Mouse (Mus musculus): ENCODE results near the gene Galnt16. TPM values are rescaled to one million over a fixed set of nuclear protein-coding genes. Genes with fewer than 3 reads are reported as not detected.

The Galnt16 gene
- total and polyA plus RNA-seq, 2 experiments from 2014 or later = 28.2 to 67.9 TPM

DNA sequence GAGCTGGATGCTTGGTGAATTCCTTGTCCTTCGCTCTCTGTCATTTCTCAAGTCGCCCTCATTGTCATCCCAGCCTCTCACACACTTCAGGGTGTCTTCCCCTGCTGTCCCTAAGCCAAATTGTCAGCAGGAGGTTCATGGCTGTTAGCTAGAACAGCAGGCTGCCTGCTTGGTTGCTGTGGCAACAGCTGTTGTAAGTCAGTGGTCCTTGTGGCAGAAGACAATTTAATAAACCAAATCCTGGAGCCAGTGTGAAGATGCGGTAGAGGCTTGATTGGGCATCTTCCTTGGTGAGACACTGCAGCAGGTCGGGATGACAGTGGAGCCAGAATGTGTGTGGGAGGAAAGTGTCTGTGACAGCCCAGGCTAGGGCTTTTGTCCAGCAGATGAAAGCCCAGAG is 27.2 kb downstream of the Galnt16 start:
- no peak for TF ChIP-seq CTCF (IDR thresholded peaks at IDR 0.05; ENCODE audit: low read depth)
- Histone ChIP-seq H3K4me3 (ENCODE audit: low read length) (no peak overlapping the region), H3K27ac (peak overlapping the region; percentile 42; the same call in 1 of the 2 replicates), H3K27me3 (ENCODE audit: insufficient read depth, low read length) (no peaks in the 10 kb centered on the region), H3K4me1 (ENCODE audit: insufficient read depth, low read length) (peaks cover 15% of the 10 kb centered on the region), H3K9ac (replicated peaks; ENCODE audit: low read length) (no peak overlapping the region), H3K4me2 (ENCODE audit: low read depth, low read length) (0 out of 2 replicates have a peak overlapping the region, but pooled peaks have one; percentile 13), H3K9me3 (ENCODE audit: low read length) (no peaks in the 10 kb centered on the region), H3K36me3 (ENCODE audit: insufficient read depth, low read length) (no peaks in the 10 kb centered on the region)
- 3% methylated on average over 4 of the region's 4 CpGs for WGBS
- ATAC-seq = peak; percentile 81
- DNase-seq (ENCODE audit: low spot score) = peak; percentile 86

DNA sequence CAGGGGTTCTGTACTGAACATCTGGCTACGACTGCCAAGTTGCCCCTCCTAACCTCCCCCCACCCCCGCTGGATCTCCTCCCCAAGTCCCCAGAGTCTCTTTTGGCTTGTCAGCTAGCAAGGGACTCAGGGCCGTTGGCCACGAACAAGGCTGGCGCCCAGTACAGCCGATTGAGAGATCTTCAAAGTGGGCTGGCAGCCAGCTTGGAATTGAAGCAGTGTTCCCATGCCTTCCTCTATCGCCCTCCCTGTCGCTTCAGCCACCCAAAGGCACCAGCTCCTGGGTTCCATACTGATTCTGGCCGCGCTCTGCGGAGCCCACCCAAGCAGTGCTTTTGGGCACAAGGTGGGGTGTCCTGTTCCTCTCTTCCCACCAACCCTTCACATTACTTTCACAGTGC is 31.6 kb downstream of the Galnt16 start:
- H3K4me1 ChIP-seq (ENCODE audit: insufficient read depth, low read length) = peaks cover 14% of the 10 kb centered on the region
- DNase-seq (ENCODE audit: low spot score) = peak; percentile 68
- H3K27me3 ChIP-seq (ENCODE audit: insufficient read depth, low read length) = no peaks in the 10 kb centered on the region
- peak; percentile 44; the same call in 1 of the 2 replicates for ATAC-seq
- H3K4me2 ChIP-seq (ENCODE audit: low read depth, low read length) = no peak overlapping the region
- H3K9ac ChIP-seq (replicated peaks; ENCODE audit: low read length) = no peak overlapping the region
- TF ChIP-seq CTCF (IDR thresholded peaks at IDR 0.05; ENCODE audit: low read depth) = no peak
- H3K4me3 ChIP-seq (ENCODE audit: low read length) = no peak overlapping the region
- no peaks in the 10 kb centered on the region for H3K9me3 ChIP-seq (ENCODE audit: low read length)
- no peak overlapping the region for H3K27ac ChIP-seq
- no peaks in the 10 kb centered on the region for H3K36me3 ChIP-seq (ENCODE audit: insufficient read depth, low read length)
- WGBS = 33% methylated on average over 11 of the region's 11 CpGs

DNA sequence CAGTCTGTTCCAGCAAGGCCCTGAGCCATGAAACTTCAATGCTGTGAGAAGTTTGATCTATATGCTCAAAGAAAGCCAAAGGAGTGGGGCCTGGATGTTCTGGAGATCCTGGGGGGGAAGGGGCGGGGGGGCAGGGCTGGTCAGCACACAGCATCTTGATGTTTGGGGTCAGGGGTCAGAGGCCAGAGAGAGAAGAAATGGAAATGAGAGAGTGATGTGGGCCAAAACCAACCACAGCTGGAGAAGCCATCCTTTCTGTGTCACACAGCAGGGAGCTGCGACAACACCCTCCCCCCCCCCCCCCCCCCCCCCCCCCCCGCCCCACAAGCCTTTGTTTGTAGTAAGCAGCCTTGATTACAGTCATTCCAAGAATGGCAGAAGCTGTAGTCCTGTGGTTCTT is 35.1 kb downstream of the Galnt16 start:
- WGBS = 2% methylated on average over 3 of the region's 3 CpGs
- Histone ChIP-seq H3K36me3 (ENCODE audit: insufficient read depth, low read length) (no peaks in the 10 kb centered on the region), H3K9ac (replicated peaks; ENCODE audit: low read length) (no peak overlapping the region), H3K27ac (no peak overlapping the region), H3K4me3 (ENCODE audit: low read length) (no peak overlapping the region), H3K27me3 (ENCODE audit: insufficient read depth, low read length) (no peaks in the 10 kb centered on the region), H3K4me2 (ENCODE audit: low read depth, low read length) (no peak overlapping the region), H3K4me1 (ENCODE audit: insufficient read depth, low read length) (no peaks in the 10 kb centered on the region; the same call in 1 of the 2 replicates), H3K9me3 (ENCODE audit: low read length) (no peaks in the 10 kb centered on the region)
- DNase-seq (ENCODE audit: low spot score) (no peak), ATAC-seq (no peak)
- no peak for TF ChIP-seq CTCF (IDR thresholded peaks at IDR 0.05; ENCODE audit: low read depth)

DNA sequence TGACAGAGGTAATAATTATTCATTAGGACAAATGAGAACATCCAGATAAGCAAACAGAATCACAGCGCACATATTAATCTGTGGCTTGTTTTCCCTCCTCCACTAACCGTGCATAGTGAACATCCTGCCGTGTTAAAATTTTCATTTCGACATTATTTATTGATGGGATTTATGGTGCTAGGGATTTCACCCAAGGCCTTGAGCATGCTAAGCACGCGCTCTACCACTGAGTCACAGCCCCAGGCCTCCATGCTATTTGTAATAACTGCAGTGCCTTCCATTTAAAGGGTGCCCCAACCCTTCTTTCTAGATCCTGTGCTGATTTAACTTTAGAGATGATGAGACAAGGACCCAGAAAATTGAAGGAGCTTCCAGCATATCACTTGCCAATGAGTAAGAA is 36.2 kb downstream of the Galnt16 start:
- no peak for TF ChIP-seq CTCF (IDR thresholded peaks at IDR 0.05; ENCODE audit: low read depth)
- H3K4me2 ChIP-seq (ENCODE audit: low read depth, low read length) = no peak overlapping the region
- H3K36me3 ChIP-seq (ENCODE audit: insufficient read depth, low read length) = no peaks in the 10 kb centered on the region
- no peak for ATAC-seq
- WGBS = 75% methylated on average over 6 of the region's 6 CpGs
- H3K4me1 ChIP-seq (ENCODE audit: insufficient read depth, low read length) = no peaks in the 10 kb centered on the region; the same call in 1 of the 2 replicates
- no peaks in the 10 kb centered on the region for H3K27me3 ChIP-seq (ENCODE audit: insufficient read depth, low read length)
- no peak overlapping the region for H3K4me3 ChIP-seq (ENCODE audit: low read length)
- H3K27ac ChIP-seq = no peak overlapping the region
- H3K9me3 ChIP-seq (ENCODE audit: low read length) = no peaks in the 10 kb centered on the region
- no peak for DNase-seq (ENCODE audit: low spot score)
- H3K9ac ChIP-seq (replicated peaks; ENCODE audit: low read length) = no peak overlapping the region

DNA sequence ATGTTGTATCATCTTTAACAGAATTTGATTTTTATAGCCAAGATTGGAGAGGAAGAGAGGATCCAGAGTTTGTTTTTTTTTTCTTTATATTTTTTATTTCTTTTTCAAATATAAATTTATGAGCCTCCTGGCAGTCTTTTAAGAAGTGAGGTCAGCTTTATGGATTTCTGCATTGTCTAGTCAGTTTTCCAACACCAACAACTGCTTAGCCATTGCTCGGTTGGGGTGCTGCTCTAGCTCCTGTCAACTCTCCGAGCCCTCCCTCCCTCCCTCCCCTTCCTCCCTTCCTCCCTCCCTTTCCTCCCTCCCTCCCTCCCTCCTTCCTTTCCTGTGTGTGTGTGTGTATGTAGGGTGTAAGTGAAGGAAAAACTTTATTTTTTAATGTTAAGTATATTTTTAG is 43.8 kb downstream of the Galnt16 start:
- Histone ChIP-seq H3K4me2 (ENCODE audit: low read depth, low read length) (no peak overlapping the region), H3K4me1 (ENCODE audit: insufficient read depth, low read length) (peaks cover 9% of the 10 kb centered on the region), H3K27me3 (ENCODE audit: insufficient read depth, low read length) (no peaks in the 10 kb centered on the region), H3K4me3 (ENCODE audit: low read length) (no peak overlapping the region), H3K27ac (no peak overlapping the region), H3K9ac (replicated peaks; ENCODE audit: low read length) (no peak overlapping the region), H3K9me3 (ENCODE audit: low read length) (no peaks in the 10 kb centered on the region), H3K36me3 (ENCODE audit: insufficient read depth, low read length) (no peaks in the 10 kb centered on the region)
- DNase-seq (ENCODE audit: low spot score) = no peak
- no peak for ATAC-seq
- WGBS = 17% methylated on average over 2 of the region's 2 CpGs
- no peak for TF ChIP-seq CTCF (IDR thresholded peaks at IDR 0.05; ENCODE audit: low read depth)

DNA sequence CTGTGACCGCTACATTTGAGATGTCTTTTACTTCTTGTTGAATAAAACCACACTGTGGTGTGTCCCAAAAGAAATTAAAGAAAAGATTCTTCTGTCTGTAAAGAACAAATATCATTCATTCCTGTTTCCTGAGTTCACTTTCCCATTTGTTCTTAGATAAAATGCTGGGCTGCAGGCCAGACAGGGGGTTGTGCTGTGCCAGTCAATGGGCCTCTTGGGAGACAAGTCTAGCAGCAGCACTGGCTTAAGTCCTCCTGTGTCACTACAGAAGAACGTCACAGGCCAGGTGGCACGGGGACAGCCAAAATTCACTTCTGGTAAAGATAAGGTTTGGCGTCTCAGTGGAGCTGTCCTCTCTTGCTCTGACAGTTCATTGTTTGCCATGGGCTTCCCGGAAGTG is 44.7 kb downstream of the Galnt16 start:
- WGBS = 51% methylated on average over 5 of the region's 5 CpGs
- peak; percentile 39 for DNase-seq (ENCODE audit: low spot score)
- no peaks in the 10 kb centered on the region for H3K9me3 ChIP-seq (ENCODE audit: low read length)
- H3K9ac ChIP-seq (replicated peaks; ENCODE audit: low read length) = no peak overlapping the region
- no peaks in the 10 kb centered on the region for H3K27me3 ChIP-seq (ENCODE audit: insufficient read depth, low read length)
- H3K36me3 ChIP-seq (ENCODE audit: insufficient read depth, low read length) = no peaks in the 10 kb centered on the region
- H3K4me2 ChIP-seq (ENCODE audit: low read depth, low read length) = no peak overlapping the region
- H3K27ac ChIP-seq = no peak overlapping the region
- peaks cover 9% of the 10 kb centered on the region for H3K4me1 ChIP-seq (ENCODE audit: insufficient read depth, low read length)
- ATAC-seq = no peak
- no peak for TF ChIP-seq CTCF (IDR thresholded peaks at IDR 0.05; ENCODE audit: low read depth)
- H3K4me3 ChIP-seq (ENCODE audit: low read length) = no peak overlapping the region

DNA sequence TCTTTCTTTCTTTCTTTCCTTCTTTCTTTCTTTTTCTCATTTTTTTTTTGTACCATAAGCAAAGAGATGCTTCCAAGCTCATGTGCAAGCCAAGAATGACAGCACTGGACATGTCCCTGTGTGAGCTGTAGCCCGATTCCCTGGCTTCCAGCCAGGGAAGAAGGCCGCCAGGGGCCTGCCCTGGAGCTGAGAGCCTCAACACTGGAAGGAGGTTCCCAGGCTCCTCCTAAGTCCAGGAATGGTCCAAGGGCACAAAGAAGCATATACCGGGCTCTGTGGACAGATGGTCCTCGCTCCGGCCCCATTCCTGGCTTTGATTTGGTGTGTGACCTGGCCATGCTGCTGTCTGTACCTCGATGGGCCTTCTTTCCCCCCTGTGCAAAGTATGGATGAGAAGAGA is 46.9 kb downstream of the Galnt16 start:
- DNase-seq (ENCODE audit: low spot score) = peak; percentile 53
- 53% methylated on average over 6 of the region's 6 CpGs for WGBS

More for the DNA sequence above, 46.9 kb downstream of the Galnt16 start:
- peaks cover 9% of the 10 kb centered on the region for H3K4me1 ChIP-seq (ENCODE audit: insufficient read depth, low read length)
- no peak overlapping the region for H3K4me3 ChIP-seq (ENCODE audit: low read length)
- no peak for TF ChIP-seq CTCF (IDR thresholded peaks at IDR 0.05; ENCODE audit: low read depth)
- no peaks in the 10 kb centered on the region for H3K9me3 ChIP-seq (ENCODE audit: low read length)
- no peaks in the 10 kb centered on the region for H3K27me3 ChIP-seq (ENCODE audit: insufficient read depth, low read length)
- H3K27ac ChIP-seq = no peak overlapping the region
- no peak for ATAC-seq
- no peaks in the 10 kb centered on the region for H3K36me3 ChIP-seq (ENCODE audit: insufficient read depth, low read length)
- H3K4me2 ChIP-seq (ENCODE audit: low read depth, low read length) = no peak overlapping the region
- no peak overlapping the region for H3K9ac ChIP-seq (replicated peaks; ENCODE audit: low read length)
